Mouse (Mus musculus): ENCODE data around the gene Adgrv1.

The Adgrv1 gene

DNA sequence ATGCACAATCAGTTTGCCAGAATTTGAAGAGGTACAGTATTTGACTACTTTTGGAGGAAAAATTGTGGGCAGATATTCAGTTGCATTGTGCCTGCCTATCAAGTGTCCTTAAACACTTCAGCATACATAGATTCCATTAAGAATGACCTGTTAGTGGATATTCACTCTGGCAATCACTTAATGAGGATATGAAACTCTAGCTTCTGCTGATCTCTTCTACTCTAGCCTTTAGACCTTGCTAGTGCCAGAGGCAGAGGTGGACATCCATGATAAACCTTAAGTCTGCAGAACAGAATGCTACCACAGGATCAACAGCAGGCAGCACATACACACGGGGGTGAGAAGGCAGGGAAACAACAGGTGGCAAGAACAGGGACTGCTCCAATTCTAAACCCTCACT, 488.5 kb downstream of the Adgrv1 start:
- no peak for DNase-seq (ENCODE audit: low read depth, low spot score)

- DNase-seq (ENCODE audit: low read depth, low spot score) = no peak
Measured at GRCm38 (mm10) chr13:81142268-81142884, 490.6 kb downstream of the Adgrv1 start.

GRCm38 (mm10) chr13:81136652-81137422, 496.1 kb downstream of the Adgrv1 start:
- DNase-seq (ENCODE audit: low read depth, low spot score) = no peak

GRCm38 (mm10) chr13:81135953-81136352, 497.0 kb downstream of the Adgrv1 start:
- DNase-seq (ENCODE audit: low read depth, low spot score) = peak; percentile 17

DNA sequence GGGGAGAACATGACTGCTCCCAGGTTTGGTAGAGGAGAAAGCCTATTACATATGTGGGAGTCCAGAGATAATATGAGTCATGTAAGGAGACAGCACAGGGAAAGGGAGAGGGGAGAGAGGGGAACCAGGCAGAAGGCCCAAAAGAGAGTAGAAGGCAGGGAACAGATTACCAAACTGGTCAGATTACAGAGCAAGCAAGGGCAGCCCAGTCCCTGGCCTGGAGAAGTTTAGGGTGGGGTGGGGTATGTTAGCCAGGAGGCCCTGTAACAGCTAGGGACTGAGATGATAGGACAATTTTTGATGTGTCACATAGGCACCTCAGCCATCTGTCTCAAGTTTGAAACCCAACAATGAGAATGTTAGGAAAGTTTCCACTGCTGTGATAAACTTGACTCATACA, 498.5 kb downstream of the Adgrv1 start:
- no peak for DNase-seq (ENCODE audit: low read depth, low spot score)

GRCm38 (mm10) chr13:81133336-81133735, 499.6 kb downstream of the Adgrv1 start:
- DNase-seq (ENCODE audit: low read depth, low spot score) = no peak

- DNase-seq (ENCODE audit: low read depth, low spot score) = no peak
Measured at GRCm38 (mm10) chr13:81132691-81133090, 500.3 kb downstream of the Adgrv1 start.

- DNase-seq (ENCODE audit: low read depth, low spot score) = no peak
Measured at GRCm38 (mm10) chr13:81131860-81132259, 501.1 kb downstream of the Adgrv1 start.

- no peak for DNase-seq (ENCODE audit: low read depth, low spot score)
Measured at GRCm38 (mm10) chr13:81130742-81131524, 502.0 kb downstream of the Adgrv1 start.

DNA sequence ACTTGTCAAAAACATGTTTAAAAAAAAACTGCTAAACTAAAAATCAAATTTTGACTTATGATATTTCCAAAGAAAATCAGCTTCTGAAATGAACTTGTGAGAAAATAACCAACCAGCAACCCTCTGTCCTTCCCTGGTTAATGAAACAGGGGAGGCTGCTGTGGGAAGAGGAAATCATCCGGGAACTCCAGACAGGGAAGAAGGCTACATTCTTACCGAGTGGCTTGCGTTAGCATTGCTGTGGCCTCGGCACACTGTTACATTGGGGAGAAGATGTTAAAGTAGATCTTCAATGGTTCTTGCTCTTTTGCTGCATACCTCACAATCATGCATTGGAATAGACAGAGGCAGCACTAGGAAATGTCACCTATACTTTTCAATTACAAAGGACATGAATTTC, 507.1 kb downstream of the Adgrv1 start:
- DNase-seq (ENCODE audit: low read depth, low spot score) = no peak

DNA sequence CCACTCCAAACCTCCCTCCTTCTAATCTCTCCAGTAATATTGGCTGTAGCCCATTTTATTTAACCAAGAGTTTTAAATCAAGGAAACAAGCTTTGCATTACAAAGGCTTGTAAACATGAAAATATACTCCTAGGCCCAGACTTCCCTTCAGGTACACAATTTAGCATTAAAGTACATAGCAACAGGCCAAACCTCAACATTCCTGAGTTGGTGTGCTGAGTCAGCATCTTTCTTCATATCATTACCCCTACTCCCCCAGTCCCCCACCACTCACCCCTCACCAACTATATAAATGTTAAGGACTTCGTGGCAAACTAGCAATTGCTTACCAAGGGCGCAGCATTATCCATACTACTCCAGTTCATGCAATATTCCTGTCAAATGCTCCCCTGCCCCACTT, 510.7 kb downstream of the Adgrv1 start:
- DNase-seq (ENCODE audit: low read depth, low spot score) = no peak

DNA sequence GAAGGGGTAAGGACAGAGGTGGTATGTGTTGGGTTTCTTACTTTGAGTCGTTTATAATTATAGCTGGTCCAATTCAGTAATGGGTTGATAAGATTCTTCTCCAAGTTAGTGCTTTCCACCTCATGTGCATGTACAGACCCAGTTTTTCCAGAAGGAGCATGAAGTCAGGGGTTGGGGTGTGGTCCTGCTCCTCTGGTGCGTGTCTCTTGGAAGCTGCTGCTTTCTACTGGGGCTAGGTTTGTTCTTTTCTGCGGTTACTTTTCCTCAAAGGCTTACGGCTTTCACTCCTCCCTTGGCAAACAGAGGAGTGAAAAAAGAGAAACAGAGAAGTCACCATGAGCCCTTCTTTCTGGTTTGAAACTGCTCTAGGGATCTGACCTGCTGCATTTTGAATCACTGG, 522.5 kb downstream of the Adgrv1 start:
- DNase-seq (ENCODE audit: low read depth, low spot score) = no peak

DNA sequence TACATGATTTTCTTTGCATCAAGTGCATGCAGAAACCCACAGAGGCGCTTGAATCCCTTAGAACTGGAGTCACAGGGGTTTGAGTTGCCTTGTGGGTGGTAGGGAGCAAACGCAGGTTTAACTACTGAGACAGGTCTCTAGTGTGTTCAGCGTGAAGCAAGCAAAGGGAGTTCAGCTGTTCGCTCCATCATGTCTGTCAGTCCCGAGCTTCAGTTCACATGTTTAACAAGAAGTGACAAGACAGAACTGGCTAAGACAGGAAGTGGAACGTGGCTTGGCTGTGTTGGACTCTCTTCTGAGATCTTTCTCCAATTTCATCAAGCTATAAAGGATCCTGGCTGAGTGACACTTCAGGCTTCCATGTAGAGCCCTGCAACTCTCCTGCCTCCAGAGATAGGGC, 523.3 kb downstream of the Adgrv1 start:
- no peak for DNase-seq (ENCODE audit: low read depth, low spot score)

DNA sequence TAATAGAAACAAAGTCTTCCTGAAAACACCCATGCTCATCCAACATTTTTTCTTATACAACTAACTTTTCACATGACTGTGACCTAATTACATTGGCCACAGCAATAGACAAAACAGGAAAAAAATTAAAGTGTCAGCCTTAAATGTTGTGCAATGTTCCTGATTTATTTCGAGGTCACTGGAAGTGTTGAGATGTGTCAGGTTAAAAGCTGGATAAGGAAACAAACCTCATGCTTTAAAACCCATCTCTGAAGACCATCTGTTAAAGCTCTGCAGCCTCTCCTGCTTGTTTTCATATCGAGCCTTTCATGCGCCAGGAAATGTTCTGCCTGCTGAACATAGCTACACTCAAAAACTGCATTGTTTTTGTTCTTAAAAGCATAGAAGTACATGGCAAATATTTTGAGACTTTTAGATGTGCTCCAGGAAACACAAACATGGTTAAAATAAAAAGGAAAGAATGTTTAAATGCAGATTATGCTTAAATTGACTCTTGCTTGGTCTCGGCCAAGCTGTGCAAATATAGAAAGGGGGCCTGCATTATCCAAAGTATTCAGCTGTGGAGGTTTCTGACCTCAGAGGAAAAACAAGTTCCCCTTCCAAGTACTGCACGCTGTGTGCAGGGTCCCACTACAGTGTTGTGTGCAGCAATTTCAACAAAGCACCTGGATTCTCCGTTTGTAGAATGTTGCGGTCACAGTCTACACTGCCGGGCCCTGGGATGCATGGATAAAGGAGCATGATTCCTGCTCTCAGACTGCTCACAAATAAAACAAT, 524.2 kb downstream of the Adgrv1 start:
- DNase-seq (ENCODE audit: low read depth, low spot score) = no peak

DNA sequence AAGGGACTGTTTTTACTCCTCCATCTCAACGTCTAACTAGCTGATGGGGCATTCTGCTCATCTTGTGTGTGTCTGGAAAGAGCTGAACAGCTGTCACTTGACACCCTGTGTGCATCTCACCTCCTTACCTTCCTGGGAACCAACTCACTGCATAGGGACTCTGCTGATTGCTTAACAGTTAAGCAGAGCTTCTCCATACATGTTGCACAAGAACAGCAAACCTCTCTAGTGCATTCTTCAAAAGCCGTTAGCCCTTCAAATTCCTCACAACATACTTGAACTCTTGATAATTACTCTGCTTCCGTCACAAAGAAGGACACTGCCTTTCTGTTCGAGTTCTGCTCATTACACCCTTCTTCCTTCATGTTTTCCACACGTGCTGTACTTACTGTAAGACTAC, 525.5 kb downstream of the Adgrv1 start:
- DNase-seq (ENCODE audit: low read depth, low spot score) = no peak

DNA sequence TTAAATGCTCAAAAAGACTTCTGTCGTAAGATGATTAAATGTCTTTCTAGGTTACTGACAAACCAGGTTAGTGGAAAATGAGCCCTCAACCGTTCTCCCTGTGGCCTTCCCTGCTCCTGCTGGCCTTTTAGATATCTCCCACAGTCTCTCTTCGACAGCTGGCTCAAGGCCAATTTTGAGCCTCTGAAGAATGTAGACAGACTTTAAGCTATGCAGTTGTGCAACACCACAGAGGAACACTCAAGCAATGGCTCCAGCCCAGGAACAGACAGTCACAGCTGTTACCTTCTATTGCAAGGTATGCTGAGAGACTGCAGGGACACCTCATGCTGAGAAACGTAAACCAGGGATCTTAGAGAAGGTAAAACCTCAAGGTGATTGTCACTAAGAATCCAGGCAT, 529.2 kb downstream of the Adgrv1 start:
- DNase-seq (ENCODE audit: low read depth, low spot score) = no peak

DNA sequence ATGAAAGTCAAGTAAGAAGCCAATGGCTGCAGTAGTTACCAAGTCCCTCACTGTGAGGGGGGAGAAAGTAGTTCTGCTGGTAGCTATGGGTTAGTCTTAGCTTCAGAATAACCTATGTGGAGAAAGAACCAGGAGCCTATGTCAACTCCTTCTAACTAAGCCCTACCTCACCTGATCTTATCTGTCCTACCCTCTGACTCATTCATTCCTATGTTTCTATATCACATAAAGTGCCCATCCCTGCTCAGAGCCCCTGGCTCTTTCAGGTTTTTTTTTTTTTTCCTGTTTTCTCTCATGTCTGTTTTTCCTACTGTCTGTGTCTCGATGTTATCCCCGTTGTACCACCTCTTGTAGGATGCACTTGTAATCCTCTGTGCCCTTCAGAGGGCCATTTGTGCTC, 536.5 kb downstream of the Adgrv1 start:
- DNase-seq (ENCODE audit: low read depth, low spot score) = no peak

- no peak for DNase-seq (ENCODE audit: low read depth, low spot score)
Measured at GRCm38 (mm10) chr13:81094513-81094912, 538.4 kb downstream of the Adgrv1 start.

DNA sequence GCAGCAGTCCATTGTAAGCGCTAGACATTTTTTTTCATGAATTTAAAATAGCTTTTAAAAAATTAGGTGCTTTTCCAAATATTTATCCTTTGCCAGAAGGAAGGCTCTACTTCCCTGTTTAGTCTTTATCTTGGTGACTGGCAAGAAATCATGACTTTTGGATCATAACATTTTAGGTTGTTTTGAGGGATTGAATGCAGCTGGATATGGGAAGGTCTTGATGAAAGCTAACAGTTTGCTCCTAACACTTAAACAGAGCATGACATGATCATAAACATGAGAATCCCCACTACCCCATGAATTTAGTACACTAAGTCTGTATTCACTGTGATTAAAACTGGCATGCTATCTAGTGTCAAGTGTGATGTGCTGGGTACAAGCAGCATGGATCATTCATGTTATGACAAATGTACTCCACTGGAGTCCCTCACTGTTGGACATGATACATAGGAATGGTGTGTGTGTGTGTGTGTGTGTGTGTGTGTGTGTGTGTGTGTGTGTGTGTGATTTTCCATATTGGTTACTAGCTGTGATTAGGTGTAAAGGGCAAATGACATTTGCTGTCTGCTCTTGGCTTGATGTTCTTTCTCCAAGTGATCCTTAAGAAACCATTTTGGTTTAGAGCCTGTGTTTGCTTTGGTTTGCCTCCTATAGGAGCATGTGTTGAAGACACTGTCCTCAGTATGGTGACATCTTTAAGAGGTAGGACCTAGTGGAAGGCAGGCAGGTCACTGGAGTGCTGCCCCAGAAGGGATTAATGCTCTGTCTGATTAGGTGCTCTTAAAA, 542.7 kb downstream of the Adgrv1 start:
- no peak for DNase-seq (ENCODE audit: low read depth, low spot score)

- no peak for DNase-seq (ENCODE audit: low read depth, low spot score)
Measured at GRCm38 (mm10) chr13:81086969-81087682, 545.8 kb downstream of the Adgrv1 start.

All from forelimb bud, embryonic 11.5 days (tissue).